Mouse (Mus musculus): Measurements from ENCODE around the gene Fam169b. TPM values are rescaled to one million over a fixed set of nuclear protein-coding genes. Genes with fewer than 3 reads are reported as not detected.
"Not testable (repeated sequence)": the region's sequence is repeated elsewhere in the genome, so short reads cannot be mapped to it uniquely, and the experiment has no call there.

The Fam169b gene
- total RNA-seq, 4 experiments from 2014 or later: 0.19 TPM; not detected in 3

DNA sequence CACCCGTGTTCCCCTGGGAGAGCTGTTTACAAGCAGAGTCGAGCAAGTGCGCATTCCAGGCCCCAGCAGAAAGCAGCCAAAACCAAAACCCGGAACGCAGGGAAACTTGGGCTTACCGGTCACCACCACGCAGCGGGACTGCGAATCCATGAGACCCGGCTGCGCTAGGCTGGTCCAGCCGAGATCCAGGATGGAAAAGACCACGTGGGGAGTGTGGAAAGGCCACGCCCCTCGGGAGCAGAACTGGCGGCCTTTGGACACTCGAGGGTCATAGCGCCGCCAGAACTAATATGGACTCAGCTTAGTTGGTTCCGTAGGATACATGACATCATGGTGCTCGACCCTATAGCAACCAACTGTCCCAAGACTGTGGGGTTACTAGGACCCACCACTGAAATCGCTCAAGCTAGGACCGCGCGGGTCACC lies 9.6 kb upstream of the Fam169b start, which contains the start of gene Pgpep1l:
Gene Pgpep1l, minus strand, starts transcription at position 206 of the 426 bp plus-strand sequence.
- DNase-seq (ENCODE audit: low spot score in 2 of 2): peak; percentile 20 to 54

- DNase-seq (ENCODE audit: low spot score in 2 of 2): no peak
Observed at GRCm38 (mm10) chr7:68264531-68264930, 9.1 kb upstream of the Fam169b start.

- DNase-seq (ENCODE audit: low spot score in 2 of 2): no peak
Observed at GRCm38 (mm10) chr7:68265391-68265790, 8.2 kb upstream of the Fam169b start.

DNA sequence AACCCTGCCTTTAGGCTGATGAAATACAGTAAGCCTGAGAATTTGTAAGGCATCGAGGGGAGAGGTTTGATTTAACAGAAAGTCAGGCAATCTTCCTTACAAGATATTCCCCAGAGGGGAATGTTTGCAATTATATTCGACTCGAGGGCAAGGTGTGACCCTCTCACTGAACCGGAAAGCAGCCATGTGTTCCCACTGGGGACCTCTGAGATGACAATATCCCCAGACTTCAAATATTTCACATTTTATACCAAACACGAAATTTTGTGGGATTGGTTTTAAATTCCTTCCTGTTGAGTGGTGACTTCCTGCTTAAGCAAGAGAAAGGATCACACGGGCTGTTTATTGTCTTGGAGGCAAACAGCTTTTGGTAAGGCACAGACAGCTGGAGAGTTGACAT lies 6.9 kb upstream of the Fam169b start:
- DNase-seq (ENCODE audit: low spot score in 2 of 2): no peak

GRCm38 (mm10) chr7:68270551-68270950 lies 3.1 kb upstream of the Fam169b start:
- DNase-seq (ENCODE audit: low spot score in 2 of 2): no peak

DNA sequence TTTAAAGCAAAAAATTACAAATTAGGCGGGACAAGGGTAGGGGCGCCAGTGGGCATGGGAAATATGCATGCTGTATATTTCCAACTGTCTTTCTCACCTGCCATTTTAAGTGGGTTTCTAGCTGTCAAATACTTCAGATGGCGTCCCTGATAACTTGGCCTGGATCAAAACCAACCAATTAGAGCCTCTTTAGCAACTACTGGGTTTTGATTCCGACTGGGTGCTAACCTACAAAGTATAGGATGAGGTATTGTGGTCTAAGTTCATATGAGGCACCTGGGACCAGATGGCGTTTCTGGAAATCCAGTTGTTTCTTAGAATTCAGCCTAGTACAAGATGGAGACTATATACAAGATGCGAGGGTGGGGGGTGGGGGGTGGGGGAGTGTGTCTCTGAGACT lies 1.8 kb upstream of the Fam169b start:
- no peak for DNase-seq (ENCODE audit: low spot score in 2 of 2)

DNA sequence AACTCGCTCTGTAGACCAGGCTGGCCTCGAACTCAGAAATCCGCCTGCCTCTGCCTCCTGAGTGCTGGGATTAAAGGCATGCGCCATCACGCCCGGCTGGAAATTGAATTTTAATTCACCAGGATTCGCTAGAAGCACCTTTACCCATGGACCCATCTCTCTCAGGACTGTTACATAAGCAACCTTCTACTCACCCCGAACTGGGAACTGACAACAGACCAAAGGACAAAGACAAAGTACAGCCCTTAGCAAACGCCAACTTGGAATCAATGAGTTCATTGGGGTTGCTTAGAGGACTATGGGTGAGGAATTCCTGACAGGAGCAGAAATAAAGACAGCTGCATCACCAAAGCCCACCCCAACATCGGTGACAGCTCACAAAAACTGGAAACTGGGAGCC lies 1.0 kb upstream of the Fam169b start:
- no peak for DNase-seq (ENCODE audit: low spot score in 2 of 2)

DNA sequence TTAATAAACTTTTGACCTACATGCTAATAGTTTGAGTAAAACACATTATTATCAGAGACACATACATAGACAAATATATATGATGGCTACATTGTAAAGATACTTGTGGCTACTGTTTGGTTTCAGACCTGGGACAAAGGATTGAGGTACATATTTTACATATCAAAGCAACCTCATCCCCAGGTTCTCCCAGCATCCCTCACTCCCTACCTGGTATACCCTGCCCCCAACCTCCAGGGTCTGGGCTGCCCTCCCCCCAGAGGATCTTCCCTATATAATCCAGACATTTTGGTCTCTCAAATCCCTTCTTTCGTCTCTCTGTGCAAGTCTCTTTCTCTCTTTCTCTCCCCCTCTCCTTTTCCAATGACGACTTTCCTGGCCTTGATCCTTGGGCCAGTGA lies 579 bp downstream of the Fam169b start:
- no peak for DNase-seq (ENCODE audit: low spot score in 2 of 2)

- DNase-seq (ENCODE audit: low spot score in 2 of 2): no peak
Observed at GRCm38 (mm10) chr7:68274951-68275350, 1.3 kb downstream of the Fam169b start.

DNA sequence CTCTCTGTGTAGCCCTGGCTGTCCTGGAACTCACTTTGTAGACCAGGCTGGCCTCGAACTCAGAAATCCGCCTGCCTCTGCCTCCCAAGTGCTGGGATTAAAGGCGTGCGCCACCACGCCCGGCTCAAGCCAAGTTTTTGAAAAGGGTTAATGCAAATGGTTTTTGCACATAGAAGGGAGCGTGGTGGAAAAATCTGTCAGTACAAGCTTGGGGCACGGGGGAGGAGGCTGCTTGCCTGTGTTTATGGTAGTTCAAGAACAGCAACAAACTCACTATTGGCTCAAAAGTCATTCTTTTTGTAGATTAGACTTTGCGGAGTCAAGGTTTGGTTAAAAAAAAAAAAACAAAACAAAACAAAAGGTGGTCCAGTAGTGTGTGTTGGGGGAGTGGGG lies 1.8 kb downstream of the Fam169b start:
- not testable (repeated sequence) for DNase-seq (ENCODE audit: low spot score in 2 of 2)

DNA sequence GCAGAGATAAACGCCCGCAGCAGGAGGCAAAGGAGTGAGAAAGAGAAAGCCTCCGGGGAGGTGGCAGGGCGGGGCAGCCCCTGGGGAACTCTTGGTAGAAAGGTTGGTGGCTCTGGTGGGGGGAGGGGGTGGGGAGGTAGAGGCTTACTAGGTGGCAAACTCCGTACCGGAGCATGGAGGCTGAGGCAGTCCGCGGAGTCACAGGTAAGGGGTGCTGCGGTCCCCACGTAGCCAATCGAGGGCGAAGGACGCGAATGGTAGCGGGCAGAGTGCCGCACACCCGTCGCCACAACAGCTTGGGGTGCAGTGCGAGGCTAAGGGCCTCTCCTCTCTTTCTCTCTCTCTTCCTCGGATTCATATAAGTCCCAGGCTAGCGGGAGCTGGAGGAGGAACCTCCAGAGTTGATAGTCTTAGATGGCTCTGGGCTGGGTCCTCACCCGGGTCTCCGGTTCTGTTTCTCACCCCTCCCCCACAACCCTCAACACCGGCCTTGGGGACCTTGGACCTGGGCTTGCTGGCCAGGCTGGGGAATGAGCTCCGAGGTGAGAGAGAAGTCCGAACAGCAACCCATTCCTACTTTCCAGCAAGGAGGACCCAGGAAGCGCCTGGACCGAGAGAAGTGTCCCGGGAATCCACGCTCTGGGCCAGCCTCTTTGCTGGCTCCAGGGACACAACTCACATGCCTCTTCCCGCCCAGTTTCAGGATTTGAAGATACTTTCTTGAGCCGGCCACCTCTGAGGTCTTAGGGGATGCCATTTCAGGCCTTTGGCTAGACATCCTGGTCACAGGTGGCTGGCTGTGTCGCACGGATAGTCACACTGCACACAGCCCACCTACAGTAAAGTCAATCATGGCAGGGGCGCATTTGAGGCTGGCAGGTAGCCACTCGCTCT lies 2.4 kb downstream of the Fam169b start:
- DNase-seq (ENCODE audit: low spot score in 2 of 2): no peak

DNA sequence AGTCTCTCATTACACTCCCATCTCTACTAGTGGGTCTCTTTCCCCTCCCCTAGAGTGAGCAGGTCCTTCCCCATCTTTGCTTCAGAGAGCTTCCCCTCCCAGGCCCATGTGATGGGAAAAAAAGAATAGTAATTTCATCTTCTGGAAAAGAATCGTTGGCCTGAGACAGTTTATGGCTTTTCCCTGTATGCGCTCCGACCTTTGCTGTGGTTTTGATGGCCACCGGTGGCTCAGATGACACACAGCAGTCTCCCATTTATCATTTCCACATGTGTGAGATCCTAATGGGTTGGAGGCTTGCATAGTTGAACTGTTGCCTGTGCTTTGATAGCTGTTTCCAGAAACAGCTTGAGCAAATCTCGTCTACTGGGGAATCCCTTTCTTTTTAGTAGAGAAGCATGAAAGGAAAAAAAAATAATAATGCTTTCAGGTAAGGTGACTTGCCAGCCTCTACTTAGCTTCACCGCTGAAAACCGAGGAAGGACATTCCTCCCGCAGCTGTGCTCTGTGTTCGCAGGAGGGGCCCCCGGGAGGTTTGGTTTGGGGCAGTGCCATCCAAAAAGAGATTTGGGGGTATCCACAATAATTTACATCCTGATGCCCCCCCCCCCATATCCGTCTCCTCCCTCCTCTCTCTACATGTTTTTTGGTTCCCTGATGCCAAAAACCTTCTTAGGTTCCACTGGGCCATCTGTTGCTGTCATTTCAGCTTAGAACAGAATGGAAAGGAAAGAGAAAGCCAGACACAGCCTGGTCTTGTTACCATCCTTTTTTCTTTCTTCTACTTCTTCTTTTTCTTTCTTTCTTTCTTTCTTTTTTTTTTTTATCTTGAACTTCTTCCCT lies 3.6 kb downstream of the Fam169b start:
- peak in 1 of 2 experiments; percentile 28 for DNase-seq (ENCODE audit: low spot score in 2 of 2)

DNA sequence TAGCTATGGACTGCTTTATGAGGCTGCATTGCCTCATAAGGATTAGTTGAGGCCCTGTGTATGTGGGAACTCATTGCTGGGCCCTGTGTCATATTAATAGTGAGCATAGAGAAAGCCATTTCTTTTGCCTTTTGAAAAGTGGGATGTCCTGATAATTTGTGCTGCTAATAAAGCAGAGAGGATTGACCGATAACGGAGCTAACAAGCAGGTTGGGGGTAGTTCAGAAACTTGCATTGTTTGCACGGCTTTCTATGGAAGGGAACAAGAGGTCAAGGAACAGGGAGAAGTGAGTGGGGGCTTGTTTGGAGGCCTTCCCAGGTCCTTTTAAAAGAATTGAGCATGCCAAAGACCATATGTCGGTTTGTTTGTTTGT lies 4.2 kb downstream of the Fam169b start:
- no peak for DNase-seq (ENCODE audit: low spot score in 2 of 2)

DNA sequence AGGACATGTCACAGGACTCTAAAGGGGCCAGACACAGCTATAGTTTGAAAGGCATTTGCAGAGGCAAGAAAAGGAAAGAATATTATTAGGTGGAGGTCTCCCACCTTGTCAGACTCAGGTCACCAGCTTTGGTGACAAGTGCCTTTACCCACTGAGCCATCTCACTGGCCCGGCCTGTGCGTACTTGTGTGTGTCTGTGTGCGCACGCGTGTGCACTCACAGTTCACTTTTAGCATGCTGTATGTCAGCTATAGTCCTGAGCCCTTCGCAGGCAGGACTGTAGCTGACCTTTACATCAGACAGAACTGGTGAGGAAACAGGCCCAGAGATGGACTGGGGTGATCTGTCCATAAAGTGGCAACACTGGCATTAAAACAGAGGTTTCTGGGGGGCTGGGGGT lies 4.7 kb downstream of the Fam169b start:
- no peak for DNase-seq (ENCODE audit: low spot score in 2 of 2)

GRCm38 (mm10) chr7:68278908-68279307 lies 5.3 kb downstream of the Fam169b start:
- DNase-seq (ENCODE audit: low spot score in 2 of 2): no peak

DNA sequence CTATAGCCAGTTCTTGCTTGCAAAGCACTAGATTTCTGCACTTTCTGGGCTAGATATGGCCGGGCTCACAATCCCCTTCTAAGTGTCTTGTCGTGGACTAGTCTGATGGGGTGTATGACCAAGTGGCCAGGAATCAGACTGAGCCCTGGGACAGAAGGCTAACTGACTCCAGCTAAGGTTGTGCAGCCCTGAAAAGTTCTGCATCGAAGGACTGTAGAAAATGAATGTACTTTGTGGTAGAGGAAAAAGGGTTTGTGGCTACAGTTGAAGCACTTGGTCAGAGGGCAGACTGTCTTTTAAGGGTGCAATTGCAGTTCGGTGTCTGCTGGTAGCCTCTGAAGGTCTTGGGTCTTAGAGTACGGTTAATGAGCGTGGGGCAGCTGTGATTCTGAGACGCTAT lies 5.8 kb downstream of the Fam169b start:
- no peak for DNase-seq (ENCODE audit: low spot score in 2 of 2)

DNA sequence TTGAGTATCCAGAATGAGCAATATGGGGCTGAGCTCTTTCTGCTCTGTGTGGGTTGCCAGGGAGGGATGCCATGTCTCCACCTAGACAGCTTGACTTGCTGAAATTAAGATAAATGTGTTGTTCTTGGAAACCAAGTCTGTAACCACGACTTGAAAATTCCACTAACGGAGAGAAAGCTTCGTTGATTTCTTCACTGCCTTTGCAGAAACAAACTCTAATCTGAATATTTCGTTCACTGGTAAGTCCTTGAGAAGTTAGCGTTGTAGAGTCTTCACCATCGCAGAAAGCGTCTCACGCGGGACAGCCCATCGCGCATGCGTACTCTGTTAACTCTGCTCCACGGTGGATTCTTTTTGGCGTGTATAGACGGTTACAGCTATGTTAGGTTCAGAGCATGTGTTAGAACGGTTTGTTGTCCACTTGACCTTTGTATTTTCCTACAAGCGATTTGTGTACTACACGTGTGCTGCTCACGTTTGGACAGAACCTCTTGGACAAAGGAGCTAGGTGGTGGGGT lies 6.8 kb downstream of the Fam169b start:
- DNase-seq (ENCODE audit: low spot score in 2 of 2): no peak

DNA sequence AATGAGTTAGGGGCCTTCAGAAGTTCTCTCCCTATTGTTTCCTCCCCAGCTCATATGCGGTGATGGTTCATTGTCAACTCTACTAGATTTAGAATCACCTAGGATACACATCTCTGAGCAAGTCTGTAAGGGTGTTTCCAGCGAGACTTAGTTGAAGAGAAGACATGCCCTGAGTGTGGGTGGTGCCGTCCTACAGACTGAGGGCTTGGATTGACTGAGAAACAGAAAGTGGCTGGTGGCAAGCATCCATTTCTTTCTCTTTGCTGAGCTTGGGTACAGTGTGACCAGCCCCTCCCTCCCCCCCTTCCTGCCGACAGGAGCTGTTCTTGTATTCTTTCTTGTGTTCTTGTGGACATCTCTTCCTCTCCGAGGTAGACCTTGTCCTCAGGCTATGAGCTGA lies 7.7 kb downstream of the Fam169b start:
- no peak for DNase-seq (ENCODE audit: low spot score in 2 of 2)

GRCm38 (mm10) chr7:68282304-68283132 lies 8.9 kb downstream of the Fam169b start:
- DNase-seq (ENCODE audit: low spot score in 2 of 2): no peak

DNA sequence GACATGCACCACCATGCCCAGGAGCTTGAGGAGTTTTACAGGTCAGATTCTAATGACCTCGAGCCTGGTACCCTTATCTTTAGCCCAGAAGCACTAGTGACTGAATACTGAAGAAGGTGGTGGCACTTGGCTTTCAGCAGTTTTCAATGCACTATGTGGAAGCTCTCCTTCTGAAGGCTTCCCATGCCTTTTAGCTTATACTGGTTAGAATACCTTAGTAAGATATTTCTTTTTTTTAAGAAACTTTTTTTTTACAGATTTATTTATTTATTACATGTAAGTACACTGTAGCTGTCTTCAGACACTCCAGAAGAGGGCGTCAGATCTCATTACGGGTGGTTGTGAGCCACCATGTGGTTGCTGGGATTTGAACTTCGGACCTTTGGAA lies 9.5 kb downstream of the Fam169b start:
- DNase-seq (ENCODE audit: low spot score in 2 of 2): not testable (repeated sequence)

GRCm38 (mm10) chr7:68283776-68284175 lies 10.1 kb downstream of the Fam169b start:
- DNase-seq (ENCODE audit: low spot score in 2 of 2): no peak

All from gastrocnemius, adult 8-10 months (tissue).